Mouse (Mus musculus) heart, embryonic 16.5 days (tissue): ENCODE data around the gene Ankrd27. TPM values are rescaled to one million over a fixed set of nuclear protein-coding genes. Genes with fewer than 3 reads are reported as not detected.

ENCODE experiments used
- ATAC-seq: fragments of 200-750 bp; cut with Nextera tagmentation; replicated peaks from 2 replicates; pipeline ENCODE4 v1.8.0; 2017; ENCODE audit warnings: moderate number of reproducible peaks; ENCODE audit not compliant: insufficient read depth, low FRiP score; ENCODE audit errors: extremely low read depth
- H3K27ac ChIP-seq: fragments of 300-500 bp; sonication (generic); 2 replicates; pipeline ENCODE4 v1.5.1; 2014; ENCODE audit warnings: mild to moderate bottlenecking, low read length, control low read depth, moderate library complexity
- H3K27me3 ChIP-seq: fragments of 300-500 bp; sonication (generic); 2 replicates; pipeline ENCODE4 v1.6.1; 2014; ENCODE audit warnings: low read length, mixed read lengths; ENCODE audit not compliant: control insufficient read depth, insufficient read depth
- H3K36me3 ChIP-seq: fragments of 300-500 bp; sonication (generic); 2 replicates; pipeline ENCODE4 v1.6.1; 2014; ENCODE audit not compliant: control insufficient read depth, insufficient read depth
- H3K4me1 ChIP-seq: fragments of 300-500 bp; sonication (generic); 2 replicates; pipeline ENCODE4 v1.6.1; 2014; ENCODE audit warnings: low read length, mixed read lengths; ENCODE audit not compliant: control insufficient read depth, insufficient read depth
- H3K4me2 ChIP-seq: fragments of 300-500 bp; sonication (generic); 2 replicates; pipeline ENCODE4 v1.6.1; 2014; ENCODE audit warnings: low read depth, mild to moderate bottlenecking, control low read depth, low read length
- H3K4me3 ChIP-seq: fragments of 300-500 bp; sonication (generic); 2 replicates; pipeline ENCODE4 v1.5.1; 2014; ENCODE audit warnings: mild to moderate bottlenecking, control low read depth, low read length
- H3K9ac ChIP-seq: fragments of 300-500 bp; sonication (generic); 2 replicates; pipeline ENCODE4 v1.6.1; 2014; ENCODE audit warnings: low read length, control low read depth
- H3K9me3 ChIP-seq: fragments of 300-500 bp; sonication (generic); replicated peaks from 2 replicates; pipeline ENCODE4 v1.6.1; 2016; ENCODE audit warnings: low read length; ENCODE audit not compliant: control insufficient read depth
- WGBS: fragments of 180-500 bp; shearing (Covaris S2); extraction: QIAGEN DNeasy Blood & Tissue Kit; methylation state at CpG from one replicate; pipeline ENCODE4 v1.1.7; 2014; 5-methylcytosine and 5-hydroxymethylcytosine counted together
- polyA plus RNA-seq: library from polyadenylated mRNA; unstranded; fragments of >200 nt; fragmentation: Nextera tagmentation; extraction: Ambion mirVana; gene quantifications from 2 replicates; pipeline ENCODE4 v1.2.1, GENCODE M21; 2015

Ankrd27 gene
- polyA plus RNA-seq, 1 experiment from 2014 or later = 20.4 TPM

DNA sequence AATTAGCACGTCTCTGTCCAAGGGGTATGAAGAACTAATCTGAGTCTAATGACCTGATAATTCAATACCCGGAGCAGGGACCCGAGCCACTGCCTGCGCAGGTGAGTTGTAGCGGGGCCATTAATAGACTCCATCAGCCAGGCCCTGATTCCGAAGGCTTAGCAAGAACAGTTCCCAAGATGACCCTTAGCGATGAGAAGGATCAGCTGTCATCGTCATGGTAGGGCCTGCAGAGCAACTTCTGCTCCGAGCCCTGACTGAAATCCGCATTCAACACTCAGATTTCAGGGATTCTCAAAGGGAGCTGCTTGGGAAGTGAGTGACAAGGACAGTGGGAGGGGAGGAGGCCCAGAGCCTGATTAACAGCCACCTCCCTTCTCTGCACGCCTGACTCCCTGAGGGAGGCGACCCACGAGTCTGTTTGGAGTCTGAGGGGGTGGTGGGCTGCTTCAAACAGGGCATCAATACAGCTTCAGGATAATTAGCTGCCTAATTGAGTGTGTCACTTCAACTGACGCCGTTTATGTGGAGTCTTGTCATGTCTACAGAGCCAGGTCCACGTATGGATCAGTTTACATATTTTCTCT lies 77.8 kb downstream of the Ankrd27 start:
- no peak for ATAC-seq
- no peaks in the 10 kb centered on the region for H3K36me3 ChIP-seq
- no peak overlapping the region for H3K27ac ChIP-seq
- WGBS = 62% methylated on average over 16 of the region's 16 CpGs
- H3K4me1 ChIP-seq = no peaks in the 10 kb centered on the region
- no peaks in the 10 kb centered on the region for H3K27me3 ChIP-seq
- no peaks in the 10 kb centered on the region for H3K9me3 ChIP-seq
- H3K4me3 ChIP-seq = no peak overlapping the region
- H3K9ac ChIP-seq = no peak overlapping the region
- H3K4me2 ChIP-seq = no peak overlapping the region

DNA sequence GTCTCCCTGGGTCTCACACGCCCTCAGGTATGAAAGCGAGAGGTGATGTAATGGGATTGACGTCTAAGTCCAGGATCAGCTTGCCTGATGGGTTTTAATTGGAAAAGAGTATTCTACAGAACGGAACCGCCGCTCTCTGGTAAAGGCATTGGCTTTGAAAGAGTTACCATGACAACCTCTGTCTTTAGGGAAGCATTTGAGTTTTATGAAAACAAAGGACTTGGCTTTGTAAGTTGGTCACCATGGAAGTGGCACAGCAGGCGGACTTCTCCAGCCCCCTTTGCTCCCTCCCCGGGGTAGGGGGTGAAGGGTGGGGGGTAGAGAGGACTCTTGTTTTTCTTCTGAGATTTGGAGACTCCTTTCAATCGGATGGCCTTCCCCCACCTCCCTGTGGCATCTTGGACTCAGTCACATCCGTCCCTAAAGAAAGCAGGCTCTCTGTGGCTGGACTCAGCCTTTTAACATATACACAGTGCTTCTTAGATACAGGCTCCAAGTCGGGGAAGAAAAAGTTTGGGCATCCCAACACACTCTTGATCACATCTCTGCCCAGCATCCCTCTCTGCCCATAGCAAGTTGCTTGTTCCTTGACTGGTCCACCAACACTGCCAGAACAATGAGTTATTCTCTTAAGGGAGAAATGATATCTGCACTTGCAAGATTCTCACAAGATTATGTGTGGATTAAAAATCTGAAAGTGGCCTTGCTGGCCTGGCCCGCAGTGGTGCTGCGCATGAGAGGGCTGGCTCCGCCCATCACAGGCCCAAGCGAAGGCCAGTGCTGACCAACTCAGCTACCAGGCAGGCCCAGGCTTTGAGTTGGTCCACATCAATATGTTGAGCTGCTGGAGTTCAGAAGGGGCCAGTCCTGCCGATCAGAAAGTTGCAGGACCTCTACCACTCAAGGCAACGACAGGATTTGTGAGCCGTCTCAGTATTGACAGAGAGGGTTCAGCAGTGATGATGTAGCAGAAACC lies 82.3 kb downstream of the Ankrd27 start:
- H3K4me2 ChIP-seq = no peak overlapping the region
- no peak overlapping the region for H3K4me3 ChIP-seq
- H3K9me3 ChIP-seq = no peaks in the 10 kb centered on the region
- WGBS = 64% methylated on average over 18 of the region's 18 CpGs
- H3K36me3 ChIP-seq = no peaks in the 10 kb centered on the region
- no peaks in the 10 kb centered on the region for H3K27me3 ChIP-seq
- H3K9ac ChIP-seq = no peak overlapping the region
- no peak overlapping the region for H3K27ac ChIP-seq
- no peaks in the 10 kb centered on the region for H3K4me1 ChIP-seq
- ATAC-seq = no peak

DNA sequence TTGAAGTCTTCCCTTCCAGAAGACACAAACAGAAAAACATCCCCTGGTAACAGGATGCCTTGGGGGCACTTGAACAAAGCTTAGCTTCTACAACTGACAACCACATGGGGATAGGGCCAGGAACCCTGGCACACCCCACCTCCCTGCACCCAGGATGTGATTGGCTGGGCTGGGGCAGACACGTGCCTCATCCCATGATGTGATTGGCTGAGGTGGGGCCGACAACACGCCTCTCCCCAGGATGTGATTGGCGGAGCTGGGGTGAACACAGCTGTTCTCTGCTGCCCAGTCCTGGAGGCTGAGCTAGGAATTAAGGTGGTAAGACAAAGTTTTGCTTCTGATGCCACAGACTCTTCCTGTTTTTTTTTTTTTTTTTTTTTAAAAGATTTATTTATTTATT lies 92.9 kb downstream of the Ankrd27 start:
- no peaks in the 10 kb centered on the region for H3K36me3 ChIP-seq
- no peak overlapping the region for H3K27ac ChIP-seq
- H3K9me3 ChIP-seq = peaks cover 6% of the 10 kb centered on the region; the same call in 1 of the 2 replicates
- no peak for ATAC-seq
- 69% methylated on average over 4 of the region's 4 CpGs for WGBS
- no peak overlapping the region for H3K4me2 ChIP-seq
- H3K4me1 ChIP-seq = no peaks in the 10 kb centered on the region
- H3K27me3 ChIP-seq = no peaks in the 10 kb centered on the region
- H3K4me3 ChIP-seq = no peak overlapping the region
- H3K9ac ChIP-seq = no peak overlapping the region

DNA sequence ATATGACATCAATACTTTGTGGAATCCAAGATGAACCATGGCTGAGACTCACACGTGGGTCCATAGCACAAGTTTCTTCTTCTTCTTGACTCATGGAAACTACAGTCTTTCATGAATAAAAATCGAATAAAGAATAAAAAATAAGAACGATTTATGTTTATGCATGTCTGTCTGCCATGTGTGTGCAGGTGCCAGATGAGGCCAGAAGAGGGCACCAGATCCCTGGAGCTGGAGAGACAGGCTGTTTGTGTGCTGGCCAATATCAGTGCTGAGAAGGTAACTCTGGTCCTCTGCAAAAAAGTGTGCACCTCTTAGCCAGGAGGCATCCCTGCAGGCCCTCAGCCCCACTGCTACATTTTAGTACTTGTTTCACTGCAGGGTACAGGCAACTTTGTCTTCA lies 95.5 kb downstream of the Ankrd27 start:
- ATAC-seq = no peak
- Histone ChIP-seq H3K4me1 (no peaks in the 10 kb centered on the region), H3K4me3 (no peak overlapping the region), H3K4me2 (no peak overlapping the region), H3K27ac (no peak overlapping the region), H3K27me3 (no peaks in the 10 kb centered on the region), H3K9ac (no peak overlapping the region), H3K9me3 (peaks cover 6% of the 10 kb centered on the region; the same call in 1 of the 2 replicates), H3K36me3 (no peaks in the 10 kb centered on the region)
- WGBS = 76% methylated on average over 3 of the region's 3 CpGs

DNA sequence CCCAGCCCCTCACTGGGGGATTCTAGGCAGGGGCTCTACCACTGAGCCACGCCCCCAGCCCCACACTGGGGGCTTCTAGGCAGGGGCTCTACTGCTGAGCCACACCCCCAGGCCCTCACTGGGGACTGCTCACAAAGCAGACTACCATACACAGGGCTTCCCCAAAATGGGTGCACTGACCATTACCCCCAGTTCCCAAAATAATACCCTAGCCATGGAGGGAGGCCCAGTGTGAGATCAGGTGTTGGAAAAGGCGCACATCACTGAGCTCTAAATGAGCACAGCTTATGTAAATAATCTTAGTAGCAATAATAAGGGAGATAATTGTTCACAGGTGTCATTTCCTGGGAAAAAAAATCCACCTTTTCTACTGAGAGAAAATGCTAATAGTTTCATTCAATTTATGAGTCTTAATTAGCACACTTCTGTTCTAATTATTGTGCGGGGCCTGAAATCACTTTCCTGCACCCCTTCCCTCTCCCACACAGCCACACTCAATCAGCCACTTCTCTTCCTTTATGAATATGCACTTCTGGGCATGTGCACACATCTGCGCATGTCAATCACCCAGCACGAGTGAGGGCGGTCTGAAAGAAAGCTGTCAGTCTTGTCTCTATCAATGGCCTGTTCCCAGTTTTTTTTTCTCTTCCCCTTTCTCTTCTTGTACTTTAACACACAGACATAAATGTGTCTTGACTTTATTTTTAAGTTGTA lies 97.5 kb downstream of the Ankrd27 start:
- no peak overlapping the region for H3K27ac ChIP-seq
- no peaks in the 10 kb centered on the region for H3K4me1 ChIP-seq
- no peaks in the 10 kb centered on the region for H3K9me3 ChIP-seq
- no peak overlapping the region for H3K4me2 ChIP-seq
- H3K36me3 ChIP-seq = no peaks in the 10 kb centered on the region
- H3K4me3 ChIP-seq = no peak overlapping the region
- H3K9ac ChIP-seq = no peak overlapping the region
- 81% methylated on average over 6 of the region's 6 CpGs for WGBS
- H3K27me3 ChIP-seq = no peaks in the 10 kb centered on the region
- ATAC-seq = no peak

DNA sequence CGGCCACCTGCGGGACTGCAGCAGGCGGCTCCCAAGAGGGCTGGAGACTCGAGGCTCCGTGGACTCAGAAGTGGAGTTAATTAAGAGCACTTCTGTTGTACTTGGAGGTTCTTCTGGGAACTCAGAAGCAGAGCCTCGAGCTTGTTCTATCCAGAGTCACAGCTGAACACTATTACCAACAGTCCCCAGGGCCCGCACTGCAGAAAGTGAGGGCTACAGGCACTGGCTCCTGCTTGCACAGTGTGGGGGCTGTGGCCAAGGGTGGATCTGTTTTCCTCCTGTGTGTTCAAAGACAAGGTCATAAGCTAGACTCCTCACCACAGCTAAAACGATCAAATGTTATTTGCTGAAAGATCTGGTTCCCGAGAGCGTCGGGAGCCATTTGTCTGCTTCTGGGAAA lies 100.2 kb downstream of the Ankrd27 start:
- ATAC-seq = no peak
- WGBS = 59% methylated on average over 11 of the region's 11 CpGs
- Histone ChIP-seq H3K27ac (no peak overlapping the region), H3K4me1 (no peaks in the 10 kb centered on the region), H3K9ac (no peak overlapping the region), H3K9me3 (no peaks in the 10 kb centered on the region), H3K4me2 (peak overlapping the region; percentile 51), H3K4me3 (no peak overlapping the region), H3K27me3 (no peaks in the 10 kb centered on the region), H3K36me3 (0 out of 2 replicates have a peak, but pooled peaks cover 2% of the 10 kb centered on the region)

- WGBS = 21% methylated on average over 13 of the region's 13 CpGs
- no peaks in the 10 kb centered on the region for H3K4me1 ChIP-seq
Measured at GRCm38 (mm10) chr7:35686756-35687155, 100.7 kb downstream of the Ankrd27 start.

DNA sequence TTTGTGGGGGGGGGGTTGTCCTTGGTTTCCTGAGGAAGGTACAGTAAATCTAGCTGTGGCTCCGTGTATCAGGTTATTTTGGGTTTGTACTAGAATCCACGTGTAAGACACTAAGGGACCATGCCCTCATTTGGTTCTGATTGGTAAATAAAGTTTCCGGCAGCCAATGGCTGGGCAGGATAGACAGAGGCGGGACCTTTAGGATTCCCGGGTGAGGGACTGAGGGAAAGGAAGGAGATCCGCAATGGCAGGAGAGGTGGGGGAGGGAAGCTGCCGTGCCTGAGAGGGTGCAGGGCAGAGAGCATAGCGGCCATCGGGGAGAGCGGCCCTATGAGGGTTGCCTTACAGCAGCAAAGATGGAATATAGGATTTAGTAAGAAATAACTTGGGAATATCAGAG lies 101.2 kb downstream of the Ankrd27 start:
- H3K36me3 ChIP-seq = 0 out of 2 replicates have a peak, but pooled peaks cover 2% of the 10 kb centered on the region
- peak overlapping the region; percentile 13 for H3K4me3 ChIP-seq
- H3K9ac ChIP-seq = no peak overlapping the region
- H3K4me2 ChIP-seq = peak overlapping the region; percentile 51
- 16% methylated on average over 10 of the region's 10 CpGs for WGBS
- no peaks in the 10 kb centered on the region for H3K27me3 ChIP-seq
- ATAC-seq = peak; percentile 71; the same call in 1 of the 2 replicates
- no peak overlapping the region for H3K27ac ChIP-seq
- H3K9me3 ChIP-seq = no peaks in the 10 kb centered on the region
- no peaks in the 10 kb centered on the region for H3K4me1 ChIP-seq

More at GRCm38 (mm10) chr7:35686756-35687155, 100.7 kb downstream of the Ankrd27 start:
- no peaks in the 10 kb centered on the region for H3K27me3 ChIP-seq
- H3K4me3 ChIP-seq = peak overlapping the region; percentile 13
- H3K9ac ChIP-seq = no peak overlapping the region
- H3K27ac ChIP-seq = no peak overlapping the region
- H3K4me2 ChIP-seq = peak overlapping the region; percentile 51
- 0 out of 2 replicates have a peak, but pooled peaks cover 2% of the 10 kb centered on the region for H3K36me3 ChIP-seq
- ATAC-seq = 0 out of 2 replicates have a peak, but pooled peaks have one; percentile 49
- no peaks in the 10 kb centered on the region for H3K9me3 ChIP-seq
